Comparison of ENCODE assay signal across 8 mouse cellular contexts in the genomic region with DNA sequence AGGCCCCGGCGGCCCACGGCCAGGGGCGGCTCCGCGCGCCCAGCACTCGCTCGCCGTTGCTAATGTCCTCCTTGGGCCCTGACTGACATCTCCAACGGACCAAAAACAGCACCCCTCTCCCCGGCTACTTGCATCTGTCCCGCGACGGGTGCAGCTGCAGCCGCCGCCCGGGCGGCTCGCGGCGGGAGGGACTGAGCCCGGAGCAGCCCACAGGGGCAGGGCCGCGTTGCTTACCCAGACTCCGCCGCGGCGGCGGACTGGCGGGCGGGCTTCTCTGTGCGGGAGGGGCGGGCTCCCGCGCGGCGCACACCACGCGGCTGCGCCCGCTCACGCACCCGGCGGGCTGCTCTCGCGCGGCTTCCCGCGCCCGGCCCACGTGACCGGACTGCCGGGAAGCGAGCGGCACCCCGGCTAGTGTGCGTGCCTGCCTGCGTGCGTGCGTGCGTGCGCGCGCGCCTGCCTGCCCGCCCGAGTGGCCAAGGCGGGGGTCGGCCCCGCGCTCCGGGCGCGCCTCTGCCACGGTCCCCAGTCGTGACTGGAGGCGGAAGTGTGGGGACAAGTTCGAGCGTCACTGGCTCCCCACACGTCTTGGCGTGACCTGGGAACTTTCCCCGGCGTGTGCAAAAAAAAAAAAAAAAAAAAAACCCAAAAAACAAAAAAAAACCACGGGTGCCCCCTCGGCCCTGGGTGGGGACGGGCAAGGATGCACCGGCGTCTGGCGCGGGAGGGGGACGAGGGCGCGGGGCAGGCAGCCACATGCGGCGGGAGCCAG. TPM values are rescaled to one million over a fixed set of nuclear protein-coding genes. Genes with fewer than 3 reads are reported as not detected.
DNase-seq lines count a peak whose midpoint lies in the region; ATAC-seq and TF ChIP-seq lines count a peak whose summit lies in the region.

A gene (minus strand): TSS at position 397 of the 772 bp plus-strand sequence.

- peak within 1 kb of the TSS; percentile 99 for H3K27ac ChIP-seq in intestine, postnatal 0 days (ENCODE audit: low read depth, low read length)
- H3K27ac ChIP-seq in midbrain, embryonic 10.5 days (replicated peaks): peak within 1 kb of the TSS; percentile 100

- H3K4me1 ChIP-seq in intestine, postnatal 0 days (replicated peaks; ENCODE audit: control insufficient read depth, insufficient read depth, low read length): peaks cover 6% of the 10 kb centered on the region; the same call in 1 of the 2 replicates
- peaks cover 61% of the 10 kb centered on the region for H3K4me1 ChIP-seq in midbrain, embryonic 10.5 days

- peak within 1 kb of the TSS; percentile 75 for H3K4me2 ChIP-seq in intestine, postnatal 0 days (replicated peaks; ENCODE audit: low read depth)

- no peaks in the 10 kb centered on the region for H3K27me3 ChIP-seq in intestine, postnatal 0 days (replicated peaks; ENCODE audit: control insufficient read depth, insufficient read depth, low read length)
- no peaks in the 10 kb centered on the region for H3K27me3 ChIP-seq in midbrain, embryonic 10.5 days (ENCODE audit: low read depth, poor library complexity, severe bottlenecking)

- no peaks in the 10 kb centered on the region for H3K36me3 ChIP-seq in intestine, postnatal 0 days (ENCODE audit: control insufficient read depth, insufficient read depth)
- H3K36me3 ChIP-seq in midbrain, embryonic 10.5 days: peaks cover 2% of the 10 kb centered on the region; the same call in 1 of the 2 replicates

- intact Hi-C loops in left cerebral cortex, postnatal 36 days (cut with DNase I): loop anchor here (2.0 to 10.0 kb wide), 2 partner anchors 95 to 345 kb away; a partner anchor contains a TSS

- ATAC-seq in intestine, postnatal 0 days: peak; percentile 85

- no peaks in the 10 kb centered on the region for H3K9me3 ChIP-seq in intestine, postnatal 0 days (ENCODE audit: control insufficient read depth)
- H3K9me3 ChIP-seq in midbrain, embryonic 10.5 days (replicated peaks): no peaks in the 10 kb centered on the region

- H3K9ac ChIP-seq in intestine, postnatal 0 days (ENCODE audit: low read depth, low read length): peak within 1 kb of the TSS; percentile 96

- DNase-seq in adrenal gland, adult 2 months: peak; percentile 92
- DNase-seq in embryo, embryonic 11.5 days (ENCODE audit: low read depth, low spot score): peak; percentile 80
- DNase-seq in gastrocnemius, postnatal 4 days (ENCODE audit: low spot score in 2 of 2): peak; percentile 81 to 86
- DNase-seq in left cerebral cortex, postnatal 36 days (ENCODE audit: low spot score in 2 of 2): peak; percentile 88 to 97
- DNase-seq in midbrain, embryonic 10.5 days (ENCODE audit: low spot score): peak; percentile 87
- DNase-seq in right cerebral cortex, postnatal 36 days (ENCODE audit: low spot score in 2 of 2): peak; percentile 90 to 91
- DNase-seq in urinary bladder, postnatal 4 days (ENCODE audit: low spot score in 2 of 2): peak; percentile 83 to 85

- peak within 1 kb of the TSS; percentile 97 for H3K4me3 ChIP-seq in intestine, postnatal 0 days (ENCODE audit: low read depth, low read length)
- peak within 1 kb of the TSS; percentile 94 for H3K4me3 ChIP-seq in midbrain, embryonic 10.5 days

- under 1% methylated on average over 82 of the region's 96 CpGs for WGBS in intestine, postnatal 0 days
- under 1% methylated on average over 96 of the region's 96 CpGs for WGBS in midbrain, embryonic 10.5 days

- TF ChIP-seq CTCF in intestine, postnatal 0 days (IDR thresholded peaks at IDR 0.05; ENCODE audit: low read depth): no peak

RNA-seq across cellular contexts. Expression of the gene that starts here (rescaled TPM):
- 1 to 10 TPM; 6.9 to 9.4 TPM for total RNA-seq in adrenal gland, adult 2 months (2021)
- 4.9 and 6.0 TPM in 2 replicates for polyA plus RNA-seq in adrenal gland, adult 2 months (2012; rRNA removed)
- total RNA-seq in gastrocnemius, postnatal 4 days (2021): 10 to 100 TPM; 13.6 to 19.7 TPM
- polyA plus RNA-seq in intestine, postnatal 0 days (2015; fragmentation: Nextera tagmentation; extraction: Ambion mirVana): 4.3 and 5.2 TPM in 2 replicates
- 10 to 100 TPM; 17.8 to 19.6 TPM for total RNA-seq in left cerebral cortex, postnatal 36 days (2021)
- 18.2 and 19.0 TPM in 2 replicates for polyA plus RNA-seq in midbrain, embryonic 10.5 days (2016; fragmentation: Nextera tagmentation; extraction: Ambion mirVana)

Comparison
In these comparisons a context has a peak if more than half of its experiments do, and no peak if none do; other contexts are left out.
1. Peak in every context shown above with its lines: DNase-seq, ATAC-seq, H3K4me3 ChIP-seq and H3K27ac ChIP-seq.